Mouse (Mus musculus): ENCODE measurements around the gene Wdfy2. TPM values are rescaled to one million over a fixed set of nuclear protein-coding genes. Genes with fewer than 3 reads are reported as not detected.

The Wdfy2 gene
- polyA plus RNA-seq, 1 experiment from 2014 or later: 7.6 TPM

Small RNA genes within 50 kb of the gene (microRNA-seq; reads per million reads assigned to microRNA genes)
- not detected for gene Mir6541
- 1.1 reads per million for gene Mir8098

Other genes with a start within 250 kb of the Wdfy2 start
- not detected in 2 replicates for gene Serpine3, start 174.0 kb upstream of the Wdfy2 start, polyA plus RNA-seq (2015; fragmentation: Nextera tagmentation; extraction: Ambion mirVana)
- 14.8 and 17.0 TPM in 2 replicates for gene Ints6, start 76.5 kb upstream of the Wdfy2 start, polyA plus RNA-seq (2015; fragmentation: Nextera tagmentation; extraction: Ambion mirVana)
- not detected in 2 replicates for gene Defb48, start 146.8 kb downstream of the Wdfy2 start, polyA plus RNA-seq (2015; fragmentation: Nextera tagmentation; extraction: Ambion mirVana)
- gene Defb47, start 160.4 kb downstream of the Wdfy2 start, polyA plus RNA-seq (2015; fragmentation: Nextera tagmentation; extraction: Ambion mirVana): not detected in 2 replicates
- not detected in 2 replicates for gene Defb43, start 174.1 kb downstream of the Wdfy2 start, polyA plus RNA-seq (2015; fragmentation: Nextera tagmentation; extraction: Ambion mirVana)
- gene Defb42, start 209.3 kb downstream of the Wdfy2 start, polyA plus RNA-seq (2015; fragmentation: Nextera tagmentation; extraction: Ambion mirVana): not detected in 2 replicates
- not detected in 2 replicates for gene Defb30, start 212.3 kb downstream of the Wdfy2 start, polyA plus RNA-seq (2015; fragmentation: Nextera tagmentation; extraction: Ambion mirVana)

Measured in midbrain, embryonic 15.5 days (tissue).